Mouse (Mus musculus) intestine, postnatal 0 days (tissue): ENCODE measurements around the gene Fbxw5. TPM values are rescaled to one million over a fixed set of nuclear protein-coding genes. Genes with fewer than 3 reads are reported as not detected.

Source experiments
- ATAC-seq: fragments of 200-750 bp; cut with Nextera tagmentation; 2 replicates; pipeline ENCODE4 v1.8.0; 2017; ENCODE audit warnings: mild to moderate bottlenecking, moderate TSS enrichment, moderate library complexity
- H3K27ac ChIP-seq: fragments of 300-500 bp; sonication (generic); 2 replicates; pipeline ENCODE4 v1.5.1; 2014; ENCODE audit warnings: mild to moderate bottlenecking, low read depth, low read length, moderate library complexity
- H3K27me3 ChIP-seq: fragments of 300-500 bp; sonication (generic); replicated peaks from 2 replicates; pipeline ENCODE4 v1.6.1; 2014; ENCODE audit warnings: low read length, mixed read lengths; ENCODE audit not compliant: control insufficient read depth, insufficient read depth
- H3K36me3 ChIP-seq: fragments of 300-500 bp; sonication (generic); 2 replicates; pipeline ENCODE4 v1.6.1; 2014; ENCODE audit warnings: mild to moderate bottlenecking, moderate library complexity; ENCODE audit not compliant: control insufficient read depth, insufficient read depth
- H3K4me1 ChIP-seq: fragments of 300-500 bp; sonication (generic); replicated peaks from 2 replicates; pipeline ENCODE4 v1.6.1; 2014; ENCODE audit warnings: antibody characterized with exemption, low read length, mixed read lengths; ENCODE audit not compliant: control insufficient read depth, insufficient read depth
- H3K4me2 ChIP-seq: fragments of 300-500 bp; sonication (generic); replicated peaks from 2 replicates; pipeline ENCODE4 v1.6.1; 2014; ENCODE audit warnings: low read depth, mild to moderate bottlenecking, moderate library complexity
- H3K4me3 ChIP-seq: fragments of 300-500 bp; sonication (generic); 2 replicates; pipeline ENCODE4 v1.5.1; 2014; ENCODE audit warnings: low read depth, low read length
- H3K9ac ChIP-seq: fragments of 300-500 bp; sonication (generic); 2 replicates; pipeline ENCODE4 v1.6.1; 2014; ENCODE audit warnings: mild to moderate bottlenecking, low read depth, low read length
- H3K9me3 ChIP-seq: fragments of 300-500 bp; sonication (generic); 2 replicates; pipeline ENCODE4 v1.6.1; 2016; ENCODE audit warnings: mixed run types; ENCODE audit not compliant: control insufficient read depth
- CTCF ChIP-seq: sonication (generic); IDR thresholded peaks from 2 replicates; pipeline ENCODE4 v1.5.1; 2016; ENCODE audit warnings: low read depth, mild to moderate bottlenecking, control low read depth, antibody characterized with exemption, moderate library complexity
- WGBS: fragments of 180-500 bp; shearing (Covaris S2); extraction: QIAGEN DNeasy Blood & Tissue Kit; methylation state at CpG from one replicate; pipeline ENCODE4 v1.1.7; 2014; 5-methylcytosine and 5-hydroxymethylcytosine counted together
- polyA plus RNA-seq: library from polyadenylated mRNA; unstranded; fragments of >200 nt; fragmentation: Nextera tagmentation; extraction: Ambion mirVana; gene quantifications from 2 replicates; pipeline ENCODE4 v1.2.1, GENCODE M21; 2015

The Fbxw5 gene
- polyA plus RNA-seq, 1 experiment from 2014 or later: 38.5 TPM

GRCm38 (mm10) chr2:25498622-25499478 lies 1.7 kb upstream of the Fbxw5 start:
- H3K27ac ChIP-seq: no peak overlapping the region; the same call in none of the 2 replicates
- peak; percentile 37 for TF ChIP-seq CTCF
- H3K9ac ChIP-seq: no peak overlapping the region
- H3K27me3 ChIP-seq: no peaks in the 10 kb centered on the region
- peaks cover 6% of the 10 kb centered on the region for H3K36me3 ChIP-seq
- no peaks in the 10 kb centered on the region for H3K9me3 ChIP-seq
- 69% methylated on average over 15 of the region's 15 CpGs for WGBS
- H3K4me3 ChIP-seq: no peak overlapping the region
- H3K4me1 ChIP-seq: peaks cover 13% of the 10 kb centered on the region; the same call in 1 of the 2 replicates
- no peak for ATAC-seq
- H3K4me2 ChIP-seq: no peak overlapping the region

GRCm38 (mm10) chr2:25500071-25500575 lies 427 bp upstream of the Fbxw5 start:
- WGBS: 60% methylated on average over 6 of the region's 6 CpGs
- H3K4me1 ChIP-seq: peaks cover 13% of the 10 kb centered on the region; the same call in 1 of the 2 replicates
- H3K27me3 ChIP-seq: no peaks in the 10 kb centered on the region
- no peak for TF ChIP-seq CTCF
- H3K4me3 ChIP-seq: peak overlapping the region; percentile 66
- no peak overlapping the region for H3K9ac ChIP-seq
- no peaks in the 10 kb centered on the region for H3K9me3 ChIP-seq
- peak; percentile 26 for ATAC-seq
- peak overlapping the region; percentile 61; the same call in 1 of the 2 replicates for H3K27ac ChIP-seq
- peak overlapping the region; percentile 74 for H3K4me2 ChIP-seq
- peaks cover 19% of the 10 kb centered on the region for H3K36me3 ChIP-seq

GRCm38 (mm10) chr2:25501593-25502486 lies 1.3 kb downstream of the Fbxw5 start, which contains the start of gene C8g:
TSS of gene C8g (minus strand) at chr2:25501719.
- H3K4me3 ChIP-seq: peak within 1 kb of the TSS; percentile 66
- peak within 1 kb of the TSS; percentile 74 for H3K4me2 ChIP-seq
- peak; percentile 36 for TF ChIP-seq CTCF
- H3K36me3 ChIP-seq: peaks cover 27% of the 10 kb centered on the region
- H3K27ac ChIP-seq: peak within 1 kb of the TSS; percentile 73
- H3K27me3 ChIP-seq: no peaks in the 10 kb centered on the region
- no peak for ATAC-seq
- H3K9ac ChIP-seq: peak within 1 kb of the TSS; percentile 88
- H3K4me1 ChIP-seq: peaks cover 13% of the 10 kb centered on the region; the same call in 1 of the 2 replicates
- 69% methylated on average over 20 of the region's 20 CpGs for WGBS
- H3K9me3 ChIP-seq: no peaks in the 10 kb centered on the region

- H3K4me1 ChIP-seq: peaks cover 13% of the 10 kb centered on the region; the same call in 1 of the 2 replicates
- 0 out of 2 replicates have a peak overlapping the region, but pooled peaks have one; percentile 41 for H3K27ac ChIP-seq
- peaks cover 27% of the 10 kb centered on the region for H3K36me3 ChIP-seq
- 46% methylated on average over 3 of the region's 3 CpGs for WGBS
- no peak overlapping the region for H3K4me3 ChIP-seq
- H3K4me2 ChIP-seq: peak overlapping the region; percentile 74; the same call in 1 of the 2 replicates
- no peaks in the 10 kb centered on the region for H3K27me3 ChIP-seq
- ATAC-seq: peak; percentile 39; the same call in 1 of the 2 replicates
- no peak for TF ChIP-seq CTCF
- no peaks in the 10 kb centered on the region for H3K9me3 ChIP-seq
- H3K9ac ChIP-seq: no peak overlapping the region
These were observed 2.2 kb downstream of the Fbxw5 start for GRCm38 (mm10) chr2:25502726-25503125.

- no peak for TF ChIP-seq CTCF
- Histone ChIP-seq H3K4me2 (no peak overlapping the region), H3K9ac (no peak overlapping the region), H3K9me3 (no peaks in the 10 kb centered on the region), H3K27ac (no peak overlapping the region), H3K27me3 (no peaks in the 10 kb centered on the region), H3K36me3 (peaks cover 27% of the 10 kb centered on the region), H3K4me1 (peaks cover 9% of the 10 kb centered on the region; the same call in 1 of the 2 replicates), H3K4me3 (no peak overlapping the region)
- ATAC-seq: no peak
- 88% methylated on average over 19 of the region's 19 CpGs for WGBS
These were observed 4.0 kb downstream of the Fbxw5 start for GRCm38 (mm10) chr2:25504538-25504937.
